Mouse (Mus musculus): ENCODE measurements around the gene Wnk1. TPM values are rescaled to one million over a fixed set of nuclear protein-coding genes. Genes with fewer than 3 reads are reported as not detected.

Gene Wnk1
- 36.2 and 47.4 TPM in 2 replicates for polyA plus RNA-seq (2015; fragmentation: Nextera tagmentation; extraction: Ambion mirVana)

GRCm38 (mm10) chr6:120038366-120039255 lies at the start of gene Wnk1:
Wnk1 (minus strand) TSS chr6:120038672.

DNA sequence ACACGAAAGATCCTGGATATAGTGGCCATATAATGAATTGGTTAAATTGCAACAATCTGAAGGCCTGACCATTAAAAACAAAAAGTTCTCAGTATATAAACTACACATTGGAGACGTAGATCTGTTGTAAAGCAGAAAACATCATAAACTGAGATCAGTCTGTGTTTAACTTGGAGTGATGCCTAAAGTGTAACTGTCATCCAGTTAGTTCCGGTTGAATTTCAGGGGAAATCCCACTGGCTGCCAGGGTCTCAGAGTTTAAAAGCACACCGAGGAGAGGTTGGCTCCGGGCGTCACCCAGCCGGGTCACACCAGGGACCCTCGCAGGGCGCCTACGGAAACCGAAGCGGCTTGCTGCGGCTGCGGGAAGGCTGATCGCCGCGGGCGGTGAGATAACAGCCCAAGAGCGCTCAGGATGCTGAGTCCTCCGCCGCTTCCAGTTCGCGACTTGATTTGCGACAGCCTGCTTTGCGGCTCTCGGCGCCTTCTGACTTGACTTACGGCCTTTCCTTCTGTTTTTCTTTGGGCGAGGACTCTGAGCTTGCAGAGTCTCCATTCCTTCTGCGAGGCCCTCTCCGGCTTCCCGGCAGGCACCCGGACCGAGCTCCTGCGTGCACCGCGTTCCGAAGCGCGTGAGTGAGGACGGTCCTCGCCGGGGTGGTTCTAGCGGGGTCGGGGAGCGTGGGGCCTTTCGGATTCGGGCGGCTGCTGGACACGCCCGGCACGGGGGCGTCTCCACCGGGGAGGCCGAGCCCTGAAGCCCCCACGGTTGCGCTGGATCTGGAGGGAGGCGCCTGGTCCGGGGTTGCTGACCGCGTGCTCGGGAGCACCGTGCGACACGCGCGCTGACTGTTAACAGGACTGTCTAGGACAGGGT lies 136.0 kb downstream of the Wnk1 start, which contains the start of gene Rad52:
Rad52 (plus strand) TSS at position 495 of the 877 bp plus-strand sequence.

Small RNAs within 50 kb of the gene (microRNA-seq; reads per million reads assigned to microRNA genes)
- not detected for gene Mir706 (ENCODE audit: borderline replicate concordance, insufficient number of aligned reads)

Other genes starting within 250 kb of the Wnk1 start
- gene Erc1, start 190.5 kb downstream of the Wnk1 start, polyA plus RNA-seq (2015; fragmentation: Nextera tagmentation; extraction: Ambion mirVana) = 8.4 and 9.4 TPM in 2 replicates
- gene Rad52, start 136.0 kb downstream of the Wnk1 start, polyA plus RNA-seq (2015; fragmentation: Nextera tagmentation; extraction: Ambion mirVana) = 11.0 and 14.3 TPM in 2 replicates
- 0.22 TPM in 1 of 2 replicates, not detected in the other for gene Ninj2, start 54.7 kb upstream of the Wnk1 start, polyA plus RNA-seq (2015; fragmentation: Nextera tagmentation; extraction: Ambion mirVana)